23 mouse cellular contexts compared by ENCODE assay signal in the genomic region with DNA sequence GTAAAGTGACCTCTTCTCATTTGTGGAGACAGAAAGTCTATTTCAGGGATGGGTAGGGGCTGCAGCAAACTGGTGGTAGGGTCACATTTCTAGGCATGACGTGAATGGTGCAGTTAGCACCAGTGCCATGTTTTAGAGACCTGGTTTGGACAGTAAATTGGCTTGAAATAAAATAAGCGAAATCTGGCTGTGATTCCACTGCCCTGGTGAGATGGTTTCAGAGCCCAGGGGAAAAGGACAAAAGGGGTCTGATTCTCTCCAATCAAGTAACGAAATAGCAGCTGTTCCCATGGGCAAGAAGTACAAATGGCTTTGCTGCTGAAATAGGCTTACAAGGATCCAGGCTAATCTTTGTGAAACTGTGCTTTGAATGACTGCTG.
A peak's percentile ranks its signal among the peaks of the same experiment; 100 is the strongest.
DNase-seq lines count a peak whose midpoint lies in the region; ATAC-seq and TF ChIP-seq lines count a peak whose summit lies in the region.
"Had no signal": no experiment of that assay in that cellular context is flagged by ENCODE, and none has a peak within 500 bp of the region (broad histone marks: within the 10 kb centered on the region; RNA-seq: fewer than 3 reads in every experiment).

No protein-coding gene starts in this region.

- no peak overlapping the region for H3K9ac ChIP-seq in heart, embryonic 12.5 days
- H3K9ac ChIP-seq in hindbrain, postnatal 0 days (replicated peaks; ENCODE audit: low read length): no peak overlapping the region
- no peak overlapping the region for H3K9ac ChIP-seq in hindbrain, embryonic 11.5 days (ENCODE audit: low read depth, low read length)
- H3K9ac ChIP-seq in midbrain, postnatal 0 days (replicated peaks; ENCODE audit: low read length, poor library complexity, severe bottlenecking): no peak overlapping the region
- H3K9ac ChIP-seq in midbrain, embryonic 16.5 days (ENCODE audit: low read depth, low read length): no peak overlapping the region
- no peak overlapping the region for H3K9ac ChIP-seq in neural tube, embryonic 15.5 days (replicated peaks)
- H3K9ac ChIP-seq: liver, embryonic 12.5 days; liver, postnatal 0 days had no signal

- H3K27ac ChIP-seq in heart, embryonic 12.5 days (ENCODE audit: poor library complexity, severe bottlenecking): no peak overlapping the region
- H3K27ac ChIP-seq in hindbrain, postnatal 0 days: peak overlapping the region; percentile 62; the same call in 1 of the 2 replicates
- no peak overlapping the region for H3K27ac ChIP-seq in hindbrain, embryonic 11.5 days (ENCODE audit: low read depth, low read length)
- H3K27ac ChIP-seq in midbrain, postnatal 0 days (ENCODE audit: low read depth, low read length): no peak overlapping the region
- H3K27ac ChIP-seq in midbrain, embryonic 16.5 days (ENCODE audit: low read length): no peak overlapping the region
- peak overlapping the region; percentile 66 for H3K27ac ChIP-seq in neural tube, embryonic 15.5 days (replicated peaks)
- H3K27ac ChIP-seq: kidney, postnatal 0 days; left cerebral cortex, adult 2 months; liver, embryonic 12.5 days had no signal

- H3K27me3 ChIP-seq in heart, embryonic 12.5 days (replicated peaks): no peaks in the 10 kb centered on the region
- no peaks in the 10 kb centered on the region for H3K27me3 ChIP-seq in hindbrain, postnatal 0 days (ENCODE audit: insufficient read depth, low read length)
- no peaks in the 10 kb centered on the region for H3K27me3 ChIP-seq in hindbrain, embryonic 11.5 days (ENCODE audit: control insufficient read depth, insufficient read depth, low read length)
- no peaks in the 10 kb centered on the region for H3K27me3 ChIP-seq in midbrain, postnatal 0 days (ENCODE audit: insufficient read depth, low read length)
- no peaks in the 10 kb centered on the region for H3K27me3 ChIP-seq in midbrain, embryonic 16.5 days (ENCODE audit: control insufficient read depth, insufficient read depth, low read depth, low read length)
- no peaks in the 10 kb centered on the region for H3K27me3 ChIP-seq in neural tube, embryonic 15.5 days (replicated peaks)
- H3K27me3 ChIP-seq: liver, embryonic 12.5 days had no signal

- H3K4me2 ChIP-seq in heart, embryonic 12.5 days: no peak overlapping the region
- no peak overlapping the region for H3K4me2 ChIP-seq in hindbrain, postnatal 0 days (ENCODE audit: low read depth, low read length)
- H3K4me2 ChIP-seq in hindbrain, embryonic 11.5 days (replicated peaks; ENCODE audit: low read depth, low read length): no peak overlapping the region
- H3K4me2 ChIP-seq in midbrain, postnatal 0 days (ENCODE audit: low read depth, low read length, poor library complexity, severe bottlenecking): no peak overlapping the region
- no peak overlapping the region for H3K4me2 ChIP-seq in midbrain, embryonic 16.5 days (ENCODE audit: low read length)
- H3K4me2 ChIP-seq in neural tube, embryonic 15.5 days: no peak overlapping the region
- H3K4me2 ChIP-seq: heart, embryonic 11.5 days; liver, embryonic 12.5 days had no signal

- H3K9me3 ChIP-seq in heart, embryonic 12.5 days (replicated peaks): no peaks in the 10 kb centered on the region
- no peaks in the 10 kb centered on the region for H3K9me3 ChIP-seq in hindbrain, postnatal 0 days (ENCODE audit: low read length)
- no peaks in the 10 kb centered on the region for H3K9me3 ChIP-seq in hindbrain, embryonic 11.5 days (ENCODE audit: control insufficient read depth, low read length)
- no peaks in the 10 kb centered on the region for H3K9me3 ChIP-seq in midbrain, postnatal 0 days (ENCODE audit: low read length)
- no peaks in the 10 kb centered on the region for H3K9me3 ChIP-seq in midbrain, embryonic 16.5 days (replicated peaks; ENCODE audit: control insufficient read depth, low read length, poor library complexity, severe bottlenecking)
- no peaks in the 10 kb centered on the region for H3K9me3 ChIP-seq in neural tube, embryonic 15.5 days (replicated peaks)
- H3K9me3 ChIP-seq: liver, embryonic 12.5 days had no signal

- H3K36me3 ChIP-seq in heart, embryonic 12.5 days: no peaks in the 10 kb centered on the region
- no peaks in the 10 kb centered on the region for H3K36me3 ChIP-seq in hindbrain, postnatal 0 days (ENCODE audit: insufficient read depth, low read length)
- no peaks in the 10 kb centered on the region for H3K36me3 ChIP-seq in hindbrain, embryonic 11.5 days (ENCODE audit: control insufficient read depth, insufficient read depth, low read length)
- no peaks in the 10 kb centered on the region for H3K36me3 ChIP-seq in midbrain, postnatal 0 days (ENCODE audit: insufficient read depth, low read length)
- no peaks in the 10 kb centered on the region for H3K36me3 ChIP-seq in midbrain, embryonic 16.5 days (ENCODE audit: control insufficient read depth, insufficient read depth, low read length)
- no peaks in the 10 kb centered on the region for H3K36me3 ChIP-seq in neural tube, embryonic 15.5 days
- H3K36me3 ChIP-seq: liver, embryonic 12.5 days had no signal

- no peak overlapping the region for H3K4me3 ChIP-seq in heart, embryonic 12.5 days
- no peak overlapping the region for H3K4me3 ChIP-seq in hindbrain, postnatal 0 days (ENCODE audit: low read length)
- H3K4me3 ChIP-seq in hindbrain, embryonic 11.5 days (ENCODE audit: low read depth, low read length): no peak overlapping the region
- H3K4me3 ChIP-seq in midbrain, postnatal 0 days (ENCODE audit: low read depth, low read length): no peak overlapping the region
- H3K4me3 ChIP-seq in midbrain, embryonic 16.5 days (ENCODE audit: low read depth, low read length): no peak overlapping the region
- no peak overlapping the region for H3K4me3 ChIP-seq in neural tube, embryonic 15.5 days (replicated peaks)
- H3K4me3 ChIP-seq: left cerebral cortex, adult 2 months; liver, embryonic 12.5 days had no signal

- no peak for ATAC-seq in heart, embryonic 12.5 days (ENCODE audit: insufficient number of reproducible peaks, low FRiP score)
- ATAC-seq in hindbrain, postnatal 0 days: peak; percentile 80
- no peak for ATAC-seq in hindbrain, embryonic 11.5 days (ENCODE audit: low FRiP score)
- no peak; the same call in 1 of the 2 replicates for ATAC-seq in midbrain, postnatal 0 days (ENCODE audit: low FRiP score)
- no peak for ATAC-seq in midbrain, embryonic 16.5 days
- peak; percentile 57; the same call in 1 of the 2 replicates for ATAC-seq in neural tube, embryonic 15.5 days (ENCODE audit: low FRiP score)
- ATAC-seq: intestine, embryonic 16.5 days; liver, embryonic 12.5 days; liver, postnatal 0 days; lung, postnatal 0 days had no signal

- no peaks in the 10 kb centered on the region for H3K4me1 ChIP-seq in heart, embryonic 12.5 days (replicated peaks)
- peaks cover 10% of the 10 kb centered on the region; the same call in 1 of the 2 replicates for H3K4me1 ChIP-seq in hindbrain, postnatal 0 days (ENCODE audit: insufficient read depth, low read length)
- H3K4me1 ChIP-seq in hindbrain, embryonic 11.5 days (replicated peaks; ENCODE audit: control insufficient read depth, insufficient read depth, low read length): no peaks in the 10 kb centered on the region
- no peaks in the 10 kb centered on the region for H3K4me1 ChIP-seq in midbrain, postnatal 0 days (ENCODE audit: insufficient read depth, low read length)
- H3K4me1 ChIP-seq in midbrain, embryonic 16.5 days (ENCODE audit: control insufficient read depth, insufficient read depth, low read length): peaks cover 4% of the 10 kb centered on the region; the same call in 1 of the 2 replicates
- 0 out of 2 replicates have a peak, but pooled peaks cover 5% of the 10 kb centered on the region for H3K4me1 ChIP-seq in neural tube, embryonic 15.5 days
- H3K4me1 ChIP-seq: liver, embryonic 12.5 days had no signal

- peak; percentile 87 for DNase-seq in heart, adult 11 months
- peak; percentile 76 for DNase-seq in hindbrain, postnatal 0 days (ENCODE audit: low spot score)
- no peak for DNase-seq in hindbrain, embryonic 11.5 days (ENCODE audit: low spot score)
- peak; percentile 76 for DNase-seq in midbrain, postnatal 0 days (ENCODE audit: low spot score)
- no peak for DNase-seq in lung, postnatal 25 days (ENCODE audit: low spot score)
- DNase-seq: B cell, adult 2 months; cerebellum, postnatal 36 days; gastrocnemius, postnatal 25 days; kidney, adult 8-10 months; kidney, postnatal 4 days; liver, postnatal 0 days; right cerebral cortex, postnatal 25 days; spleen, adult 18-20 months; thymus, postnatal 14 days had no signal

- WGBS in heart, embryonic 12.5 days: 73% methylated on average over 3 of the region's 3 CpGs
- WGBS in hindbrain, postnatal 0 days: 25% methylated on average over 3 of the region's 3 CpGs
- WGBS in hindbrain, embryonic 11.5 days: 77% methylated on average over 3 of the region's 3 CpGs
- WGBS in midbrain, postnatal 0 days: 48% methylated on average over 3 of the region's 3 CpGs
- WGBS in midbrain, embryonic 16.5 days: 38% methylated on average over 3 of the region's 3 CpGs
- WGBS in neural tube, embryonic 15.5 days: 42% methylated on average over 3 of the region's 3 CpGs

- no peak for TF ChIP-seq CTCF in hindbrain, postnatal 0 days (IDR thresholded peaks at IDR 0.05; ENCODE audit: low read depth)
- TF ChIP-seq CTCF in midbrain, postnatal 0 days (IDR thresholded peaks at IDR 0.05): no peak

Comparison
In these comparisons a context has a peak if more than half of its experiments do, and no peak if none do; other contexts are left out.
1. DNase-seq: peak in heart, adult 11 months (single experiment), hindbrain, postnatal 0 days (single experiment) and midbrain, postnatal 0 days (single experiment); none in hindbrain, embryonic 11.5 days (single experiment) and lung, postnatal 25 days (single experiment).
2. ATAC-seq: peak in hindbrain, postnatal 0 days (single experiment) and neural tube, embryonic 15.5 days (single experiment); none in heart, embryonic 12.5 days (single experiment), hindbrain, embryonic 11.5 days (single experiment), midbrain, postnatal 0 days (single experiment) and midbrain, embryonic 16.5 days (single experiment).
3. H3K27ac ChIP-seq: peak in hindbrain, postnatal 0 days (single experiment) and neural tube, embryonic 15.5 days (single experiment); none in heart, embryonic 12.5 days (single experiment), hindbrain, embryonic 11.5 days (single experiment), midbrain, postnatal 0 days (single experiment) and midbrain, embryonic 16.5 days (single experiment).